Mouse (Mus musculus) cerebellum, adult 2 months (tissue): ENCODE measurements around the gene Retreg1. TPM values are rescaled to one million over a fixed set of nuclear protein-coding genes. Genes with fewer than 3 reads are reported as not detected.

Experiments
- DNase-seq, 2 experiments: peaks; one replicate each; pipeline ENCODE4 v3.0.0; 2021
- H3K27ac ChIP-seq: fragments of 200-500 bp; 2 replicates; pipeline ENCODE4 v1.5.1; 2012; ENCODE audit warnings: low read length, control low read depth, inconsistent platforms; ENCODE audit not compliant: insufficient read depth
- H3K27me3 ChIP-seq: fragments of 200-500 bp; 2 replicates; pipeline ENCODE4 v1.6.1; 2012; ENCODE audit warnings: inconsistent platforms, mild to moderate bottlenecking, low read length, moderate library complexity; ENCODE audit not compliant: control insufficient read depth, insufficient read depth
- H3K4me1 ChIP-seq: fragments of 200-500 bp; 2 replicates; pipeline ENCODE4 v1.6.1; 2011; ENCODE audit warnings: low read length; ENCODE audit not compliant: control insufficient read depth, insufficient read depth
- H3K4me3 ChIP-seq: fragments of 200-500 bp; replicated peaks from 2 replicates; pipeline ENCODE3; 2011; ENCODE audit warnings: mild to moderate bottlenecking, low read depth, low read length, control low read depth; ENCODE audit not compliant: insufficient read depth
- CTCF ChIP-seq: fragments of 200-500 bp; IDR thresholded peaks from 2 replicates; pipeline ENCODE4 v1.5.1; 2011; ENCODE audit warnings: low read depth, mild to moderate bottlenecking, control low read depth, low read length, moderate library complexity, borderline replicate concordance; ENCODE audit not compliant: insufficient read depth
- POLR2A ChIP-seq: fragments of 200-500 bp; IDR thresholded peaks from 2 replicates; pipeline ENCODE4 v1.6.1; 2011; ENCODE audit warnings: low read length, control low read depth, borderline replicate concordance; ENCODE audit not compliant: insufficient read depth
- WGBS: fragments of 180-500 bp; shearing (Covaris S2); methylation state at CpG from one replicate; pipeline ENCODE4 v1.1.7; 2018; 5-methylcytosine and 5-hydroxymethylcytosine counted together
- polyA plus RNA-seq: library from polyadenylated mRNA; depleted of rRNA; stranded (reverse); fragments of >200 nt; gene quantifications from 2 replicates; pipeline ENCODE4 v1.2.3, GENCODE M21; 2012

The Retreg1 gene
- polyA plus RNA-seq, 1 experiment, result 26.6 TPM

DNA sequence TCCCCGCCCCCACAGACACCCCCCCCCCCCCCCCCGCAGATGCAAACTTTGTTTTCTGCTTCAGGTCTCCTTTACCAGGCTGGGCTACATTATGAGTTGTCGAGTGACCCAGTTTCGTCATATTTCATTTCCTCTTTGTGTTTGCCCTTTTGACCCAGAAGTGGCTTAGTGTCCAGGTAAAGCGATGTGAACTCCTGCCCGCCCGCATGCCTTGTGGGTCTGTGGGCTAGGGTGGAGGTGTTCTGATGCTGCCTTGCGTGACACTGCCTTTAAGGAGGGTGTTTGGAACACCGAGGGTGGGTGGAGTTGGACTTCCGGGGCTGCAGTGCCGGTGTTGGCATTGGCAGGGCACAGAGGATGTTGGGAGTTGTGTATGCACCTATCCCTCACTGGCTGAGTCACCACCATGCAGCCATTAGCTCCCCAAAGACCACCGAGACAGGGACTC is 15.7 kb downstream of the Retreg1 start:
- TF ChIP-seq POLR2A (no peak), CTCF (no peak)
- 76% methylated on average over 12 of the region's 12 CpGs for WGBS
- Histone ChIP-seq H3K4me3 (no peak overlapping the region), H3K27ac (no peak overlapping the region), H3K27me3 (no peaks in the 10 kb centered on the region), H3K4me1 (peaks cover 6% of the 10 kb centered on the region)
- no peak for DNase-seq

DNA sequence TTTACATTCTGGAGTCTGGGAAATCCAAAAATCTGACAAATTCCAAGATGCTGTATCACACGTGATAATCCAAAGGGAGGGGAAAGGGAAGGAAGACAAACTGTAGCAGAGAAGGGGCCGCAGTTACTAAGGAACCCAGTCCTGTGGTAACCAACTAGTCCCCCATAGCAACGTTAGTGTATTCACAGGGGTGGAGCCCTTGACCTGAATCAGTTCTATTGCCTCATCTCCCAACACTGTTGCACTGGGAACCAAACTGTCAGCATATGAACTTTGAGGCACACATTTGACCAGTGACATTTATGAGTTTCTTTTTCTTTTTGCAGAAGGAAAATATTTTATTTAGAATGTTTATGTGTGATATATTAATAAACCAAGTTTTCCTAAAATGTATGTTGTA is 16.5 kb downstream of the Retreg1 start:
- 76% methylated on average over 3 of the region's 3 CpGs for WGBS
- Histone ChIP-seq H3K4me1 (peaks cover 6% of the 10 kb centered on the region), H3K27me3 (no peaks in the 10 kb centered on the region), H3K4me3 (no peak overlapping the region), H3K27ac (no peak overlapping the region)
- TF ChIP-seq CTCF, result no peak
- TF ChIP-seq POLR2A, result no peak
- no peak for DNase-seq

DNA sequence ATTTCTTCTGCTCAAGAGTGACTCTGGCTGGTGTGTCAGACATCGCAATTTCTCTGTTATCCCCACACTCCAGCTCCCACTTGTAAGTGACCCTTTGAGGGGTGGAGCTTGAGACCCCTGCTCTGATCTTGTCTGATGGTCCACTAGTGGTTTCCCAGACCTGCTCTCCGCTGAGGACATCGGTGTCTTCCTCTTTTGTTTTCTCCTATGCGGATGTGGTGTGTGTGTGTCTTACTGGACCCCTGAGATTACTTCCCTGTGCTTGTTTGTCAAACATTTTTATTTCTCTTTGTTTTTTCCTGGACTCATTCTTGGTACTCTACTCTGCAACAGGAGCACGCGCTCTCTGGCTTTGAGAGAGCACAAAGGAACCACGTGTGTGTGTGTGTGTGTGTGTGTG is 18.9 kb downstream of the Retreg1 start:
- no peak for DNase-seq
- peaks cover 9% of the 10 kb centered on the region for H3K4me1 ChIP-seq
- no peaks in the 10 kb centered on the region for H3K27me3 ChIP-seq
- 84% methylated on average over 7 of the region's 7 CpGs for WGBS
- H3K4me3 ChIP-seq, result no peak overlapping the region
- H3K27ac ChIP-seq, result no peak overlapping the region
- TF ChIP-seq POLR2A, result no peak
- TF ChIP-seq CTCF, result no peak

GRCm38 (mm10) chr15:25865605-25866004 is 22.6 kb downstream of the Retreg1 start:
- no peak for DNase-seq

GRCm38 (mm10) chr15:25866106-25866505 is 23.1 kb downstream of the Retreg1 start:
- DNase-seq, result no peak
- H3K27me3 ChIP-seq, result no peaks in the 10 kb centered on the region
- peaks cover 3% of the 10 kb centered on the region; the same call in 1 of the 2 replicates for H3K4me1 ChIP-seq
- TF ChIP-seq CTCF (no peak), POLR2A (no peak)
- no peak overlapping the region for H3K27ac ChIP-seq
- WGBS, result 89% methylated on average over 6 of the region's 6 CpGs
- no peak overlapping the region for H3K4me3 ChIP-seq

More at GRCm38 (mm10) chr15:25865605-25866004, 22.6 kb downstream of the Retreg1 start:
- no peak overlapping the region for H3K4me3 ChIP-seq
- H3K27me3 ChIP-seq, result no peaks in the 10 kb centered on the region
- H3K27ac ChIP-seq, result no peak overlapping the region
- peaks cover 3% of the 10 kb centered on the region; the same call in 1 of the 2 replicates for H3K4me1 ChIP-seq
- 81% methylated on average over 3 of the region's 3 CpGs for WGBS
- TF ChIP-seq CTCF (no peak), POLR2A (no peak)

- Histone ChIP-seq H3K4me3 (no peak overlapping the region), H3K4me1 (peaks cover 3% of the 10 kb centered on the region; the same call in 1 of the 2 replicates), H3K27ac (no peak overlapping the region), H3K27me3 (no peaks in the 10 kb centered on the region)
- TF ChIP-seq POLR2A (no peak), CTCF (no peak)
- no peak for DNase-seq
- WGBS, result 75% methylated on average over 5 of the region's 5 CpGs
Measured at GRCm38 (mm10) chr15:25869129-25869528, 26.1 kb downstream of the Retreg1 start.

DNA sequence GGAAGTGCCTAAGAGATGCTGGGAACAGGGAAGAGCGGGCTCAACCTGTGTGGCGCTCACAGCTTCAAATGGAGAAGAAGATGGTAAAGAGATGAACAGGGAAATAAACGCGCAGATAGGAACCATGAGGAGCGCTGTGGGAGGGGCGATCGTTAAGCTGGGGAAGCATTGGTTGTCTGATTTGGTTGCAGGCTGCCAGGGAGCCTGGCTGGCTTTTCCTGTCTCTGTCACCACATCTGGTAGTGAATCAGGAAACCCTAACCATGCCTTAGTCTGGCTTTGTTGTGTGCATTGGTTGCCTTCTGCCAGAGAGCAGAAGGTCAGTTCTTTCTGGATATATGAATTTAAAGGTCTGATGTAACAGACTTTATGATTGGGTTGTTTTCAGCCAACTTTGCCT is 28.5 kb downstream of the Retreg1 start:
- WGBS, result 95% methylated on average over 7 of the region's 7 CpGs
- H3K27ac ChIP-seq, result no peak overlapping the region
- no peak overlapping the region for H3K4me3 ChIP-seq
- H3K4me1 ChIP-seq, result peaks cover under 1% of the 10 kb centered on the region
- DNase-seq, result no peak
- TF ChIP-seq CTCF, result no peak
- no peak for TF ChIP-seq POLR2A
- no peaks in the 10 kb centered on the region for H3K27me3 ChIP-seq

DNA sequence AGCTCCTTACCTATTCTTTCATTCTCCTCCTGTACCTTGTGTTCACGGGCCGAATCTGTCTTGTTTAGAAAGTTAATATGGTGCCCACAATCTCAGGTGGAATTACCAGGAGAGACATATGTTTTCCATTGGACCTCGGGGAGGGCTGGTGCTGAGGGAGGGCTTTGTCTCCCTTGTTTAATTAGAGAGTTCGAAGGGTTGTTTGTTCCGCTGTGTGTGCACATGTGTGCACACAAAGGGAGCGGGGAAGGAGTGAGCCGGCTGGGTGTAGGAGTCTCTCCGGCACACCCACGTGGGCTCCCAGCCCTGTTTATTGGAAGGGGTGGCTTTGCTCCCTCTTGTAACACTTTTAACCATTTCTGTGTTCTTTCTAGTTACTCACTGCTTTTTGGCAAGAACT is 29.1 kb downstream of the Retreg1 start:
- no peaks in the 10 kb centered on the region for H3K27me3 ChIP-seq
- 78% methylated on average over 9 of the region's 9 CpGs for WGBS
- TF ChIP-seq POLR2A (no peak), CTCF (no peak)
- H3K4me3 ChIP-seq, result no peak overlapping the region
- H3K27ac ChIP-seq, result no peak overlapping the region
- DNase-seq, result no peak
- H3K4me1 ChIP-seq, result peaks cover 5% of the 10 kb centered on the region
